Mouse (Mus musculus) skeletal muscle tissue, postnatal 0 days (tissue): ENCODE data around the gene Hba-x. TPM values are rescaled to one million over a fixed set of nuclear protein-coding genes. Genes with fewer than 3 reads are reported as not detected.

Experiments used
- polyA plus RNA-seq: library from polyadenylated mRNA; unstranded; fragments of >200 nt; fragmentation: Nextera tagmentation; extraction: Ambion mirVana; gene quantifications from 2 replicates; pipeline ENCODE4 v1.2.1, GENCODE M21; 2015

Gene Hba-x
- 0.19 TPM in 1 of 2 replicates, not detected in the other for polyA plus RNA-seq

DNA sequence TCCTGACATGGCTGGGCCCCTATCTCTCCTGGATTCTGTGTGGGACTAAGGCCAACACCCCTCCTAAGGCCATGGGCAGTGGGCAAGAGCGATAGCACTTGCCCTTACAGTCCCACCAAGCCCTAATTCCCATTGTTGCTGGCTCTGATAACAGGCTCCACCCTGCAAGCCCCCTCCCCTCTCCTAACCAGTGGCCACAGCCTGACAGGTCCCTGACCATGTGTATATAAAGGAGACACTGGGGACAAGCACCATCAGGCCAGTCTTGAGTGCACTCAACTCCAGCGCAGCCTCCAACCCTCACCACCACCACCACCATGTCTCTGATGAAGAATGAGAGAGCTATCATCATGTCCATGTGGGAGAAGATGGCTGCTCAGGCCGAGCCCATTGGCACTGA lies at the start of gene Hba-x:
TSS of gene Hba-x (plus strand) at position 54 of the 400 bp plus-strand sequence.

DNA sequence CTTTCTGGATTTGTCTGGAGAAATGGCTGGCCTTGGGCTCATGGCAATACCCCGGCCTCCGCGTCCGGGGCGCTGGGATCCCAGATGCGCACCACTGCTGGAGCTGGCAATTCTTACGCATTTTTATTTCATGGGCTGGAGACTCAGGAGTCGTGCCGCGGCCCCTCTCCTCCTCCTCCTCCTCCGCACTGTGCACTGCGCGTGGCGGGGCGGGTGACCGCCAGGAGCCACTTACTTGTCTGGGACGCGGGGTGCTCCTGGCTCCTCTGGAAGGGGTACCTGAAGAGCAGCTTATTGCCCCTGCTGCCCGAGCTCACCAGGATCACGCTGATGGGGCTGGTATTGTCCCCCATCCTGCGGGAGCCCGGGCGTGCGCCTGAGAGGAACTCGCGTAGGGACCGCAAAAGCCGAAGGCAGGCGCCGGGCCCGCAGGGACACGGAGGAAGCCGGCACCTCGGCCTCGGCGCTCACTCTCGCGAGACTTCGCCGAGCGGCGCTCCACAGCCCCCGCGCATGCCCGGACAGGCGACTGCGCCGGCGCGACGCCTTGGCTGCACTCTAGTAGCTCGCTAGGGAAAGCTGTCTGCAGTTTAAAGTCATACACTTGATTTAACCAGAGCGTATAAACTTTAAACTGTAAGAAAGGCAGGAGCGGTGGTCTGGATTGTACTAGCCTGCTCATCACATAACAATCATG lies 8.9 kb upstream of the Hba-x start, which contains the start of gene Nprl3:
TSS of gene Nprl3 (minus strand) at position 520 of the 697 bp plus-strand sequence.

DNA sequence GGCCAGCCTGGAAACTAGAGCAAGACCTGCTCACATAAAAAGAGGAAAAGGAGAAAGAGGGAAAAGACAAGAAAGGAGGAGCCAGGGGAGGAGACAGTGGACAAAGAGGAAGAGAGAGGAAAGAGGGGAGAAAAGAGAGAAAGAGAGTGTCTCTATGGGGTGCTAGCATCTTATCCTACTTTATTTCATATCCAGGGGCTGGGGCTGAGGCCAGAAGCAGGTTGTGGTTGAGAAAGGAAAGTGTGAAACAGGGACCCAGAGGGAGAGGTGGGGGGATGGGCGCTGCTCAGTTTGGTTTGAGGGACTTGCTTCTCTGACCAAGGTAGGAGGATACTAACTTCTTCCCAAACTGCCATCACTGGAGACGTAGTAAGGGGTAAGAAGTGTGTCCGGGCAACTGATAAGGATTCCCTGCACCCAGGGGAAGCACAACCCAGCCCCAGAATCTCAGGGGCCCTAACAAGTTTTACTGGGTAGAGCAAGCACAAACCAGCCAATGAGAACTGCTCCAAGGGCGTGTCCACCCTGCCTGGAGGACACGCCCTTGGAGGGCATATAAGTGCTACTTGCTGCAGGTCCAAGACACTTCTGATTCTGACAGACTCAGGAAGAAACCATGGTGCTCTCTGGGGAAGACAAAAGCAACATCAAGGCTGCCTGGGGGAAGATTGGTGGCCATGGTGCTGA lies 7.0 kb downstream of the Hba-x start, which contains the start of gene Hba-a1:
TSS of gene Hba-a1 (plus strand) at position 421 of the 687 bp plus-strand sequence.

DNA sequence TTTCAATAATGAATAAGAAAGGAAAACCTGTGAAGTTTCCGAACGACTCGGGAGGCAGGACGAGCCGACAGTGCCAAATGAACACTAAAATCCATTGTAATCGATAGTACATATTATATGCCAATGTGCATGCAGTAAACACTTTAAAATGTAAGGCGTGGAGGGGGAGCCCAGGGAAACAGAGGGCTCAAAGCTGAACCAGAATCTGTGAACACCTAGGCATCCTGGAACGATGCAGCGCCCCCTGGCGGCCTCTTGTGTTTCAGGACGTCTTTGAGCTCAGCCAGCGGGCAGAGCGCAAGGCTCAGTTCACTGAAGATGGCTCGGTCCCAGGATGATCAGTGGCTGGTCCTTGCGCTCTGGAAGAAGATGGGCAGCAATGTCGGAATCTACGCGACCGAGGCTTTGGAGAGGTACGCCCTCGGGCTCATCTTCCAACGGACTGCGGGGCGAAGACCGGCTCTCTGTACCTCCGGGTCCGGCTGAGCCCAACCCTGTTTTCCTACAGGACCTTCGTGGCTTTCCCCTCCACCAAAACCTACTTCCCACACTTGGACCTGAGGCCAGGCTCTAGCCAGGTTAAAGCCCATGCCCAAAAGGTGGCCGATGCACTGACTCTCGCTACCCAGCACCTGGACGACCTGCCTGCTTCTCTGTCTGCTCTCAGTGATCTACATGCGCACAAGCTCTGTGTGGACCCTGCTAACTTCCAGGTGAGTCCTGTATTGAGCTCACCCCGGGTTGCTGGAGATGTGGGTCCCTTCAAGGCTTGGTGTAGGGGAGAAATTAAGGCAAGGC lies 10.7 kb downstream of the Hba-x start, which contains the start of gene Hbq1b:
TSS of gene Hbq1b (plus strand) at position 271 of the 798 bp plus-strand sequence.

DNA sequence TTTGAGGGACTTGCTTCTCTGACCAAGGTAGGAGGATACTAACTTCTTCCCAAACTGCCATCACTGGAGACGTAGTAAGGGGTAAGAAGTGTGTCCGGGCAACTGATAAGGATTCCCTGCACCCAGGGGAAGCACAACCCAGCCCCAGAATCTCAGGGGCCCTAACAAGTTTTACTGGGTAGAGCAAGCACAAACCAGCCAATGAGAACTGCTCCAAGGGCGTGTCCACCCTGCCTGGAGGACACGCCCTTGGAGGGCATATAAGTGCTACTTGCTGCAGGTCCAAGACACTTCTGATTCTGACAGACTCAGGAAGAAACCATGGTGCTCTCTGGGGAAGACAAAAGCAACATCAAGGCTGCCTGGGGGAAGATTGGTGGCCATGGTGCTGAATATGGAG lies 20.0 kb downstream of the Hba-x start, which contains the start of gene Hba-a2:
TSS of gene Hba-a2 (plus strand) at position 287 of the 400 bp plus-strand sequence.

DNA sequence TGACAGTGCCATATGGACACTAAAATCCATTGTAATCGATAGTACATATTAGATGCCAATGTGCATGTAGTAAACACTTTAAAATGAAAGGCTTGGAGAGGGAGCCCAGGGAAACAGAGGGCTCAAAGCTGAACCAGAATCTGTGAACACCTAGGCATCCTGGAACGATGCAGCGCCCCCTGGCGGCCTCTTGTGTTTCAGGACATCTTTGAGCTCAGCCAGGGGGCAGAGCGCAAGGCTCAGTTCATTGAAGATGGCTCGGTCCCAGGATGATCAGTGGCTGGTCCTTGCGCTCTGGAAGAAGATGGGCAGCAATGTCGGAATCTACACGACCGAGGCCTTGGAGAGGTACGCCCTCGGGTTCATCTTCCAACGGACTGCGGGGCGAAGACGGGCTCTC lies 23.7 kb downstream of the Hba-x start, which contains the start of gene Hbq1a:
TSS of gene Hbq1a (plus strand) at position 205 of the 400 bp plus-strand sequence.

Other genes starting within 250 kb of the Hba-x start
- gene Il9r, start 76.1 kb upstream of the Hba-x start, polyA plus RNA-seq: 0.06 TPM in 1 of 2 replicates, not detected in the other
- gene Snrnp25, start 71.0 kb upstream of the Hba-x start, polyA plus RNA-seq: 13.7 and 19.0 TPM in 2 replicates
- 43.7 and 46.3 TPM in 2 replicates for gene Rhbdf1, start 54.1 kb upstream of the Hba-x start, polyA plus RNA-seq
- 17.7 and 20.4 TPM in 2 replicates for gene Mpg, start 49.9 kb upstream of the Hba-x start, polyA plus RNA-seq
- 19.0 and 21.6 TPM in 2 replicates for gene Nprl3, start 8.7 kb upstream of the Hba-x start, polyA plus RNA-seq
- gene Hba-a1, start 7.1 kb downstream of the Hba-x start, polyA plus RNA-seq: 1,152 and 1,351 TPM in 2 replicates
- 0.77 TPM in 1 of 2 replicates, not detected in the other for gene Hbq1b, start 10.6 kb downstream of the Hba-x start, polyA plus RNA-seq
- 2,779 and 3,226 TPM in 2 replicates for gene Hba-a2, start 20.1 kb downstream of the Hba-x start, polyA plus RNA-seq
- not detected in 2 replicates for gene Hbq1a, start 23.7 kb downstream of the Hba-x start, polyA plus RNA-seq
- gene Sh3pxd2b, start 71.4 kb downstream of the Hba-x start, polyA plus RNA-seq: 7.7 and 8.4 TPM in 2 replicates
- gene Ubtd2, start 179.0 kb downstream of the Hba-x start, polyA plus RNA-seq: 35.0 and 36.2 TPM in 2 replicates